Mouse (Mus musculus): ENCODE measurements around the gene Smim5. TPM values are rescaled to one million over a fixed set of nuclear protein-coding genes. Genes with fewer than 3 reads are reported as not detected.

Gene Smim5
- polyA plus RNA-seq, 1 experiment, result 49.4 TPM

GRCm38 (mm10) chr11:115898446-115898845 lies 1.3 kb upstream of the Smim5 start:
- Histone ChIP-seq H3ac (ENCODE audit: control insufficient read depth, insufficient read length) (no peak overlapping the region), H3K36me3 (ENCODE audit: control insufficient read depth, insufficient read depth) (no peaks in the 10 kb centered on the region), H3K4me2 (ENCODE audit: low read depth) (no peak overlapping the region)

DNA sequence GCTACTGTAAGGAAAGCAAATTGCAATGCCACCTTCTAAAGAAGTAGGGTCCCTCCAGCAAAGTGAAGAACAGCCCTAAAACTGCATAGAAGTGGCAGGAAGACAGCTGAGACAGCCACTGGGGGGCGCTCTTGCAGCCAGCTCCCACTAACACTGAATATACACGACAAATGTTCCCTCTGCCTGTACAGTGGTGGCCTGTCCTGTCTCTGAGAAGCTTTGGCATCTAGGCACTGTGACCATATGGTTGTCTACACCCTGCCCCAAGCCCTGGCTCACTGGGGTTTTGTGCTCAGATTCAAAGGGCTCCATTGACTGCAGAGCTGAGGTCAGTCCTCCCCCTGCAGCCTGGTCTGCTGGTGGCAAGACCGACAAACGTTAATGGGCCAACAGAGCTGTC lies 880 bp upstream of the Smim5 start:
- TF ChIP-seq MYOD1 (IDR thresholded peaks at IDR 0.05; ENCODE audit: control insufficient read depth in 1 of 3, insufficient read length in 2 of 3, low read depth in 2 of 3) (peak in 1 of 3 experiments; percentile 9), CEBPB (IDR thresholded peaks at IDR 0.05; ENCODE audit: insufficient read depth, poor library complexity, severe bottlenecking) (no peak)
- no peaks in the 10 kb centered on the region for H3K27me3 ChIP-seq (ENCODE audit: control insufficient read depth, insufficient read depth, insufficient read length)

More at GRCm38 (mm10) chr11:115898446-115898845, 1.3 kb upstream of the Smim5 start:
- no peak overlapping the region for H3K4me3 ChIP-seq
- H3K27me3 ChIP-seq (ENCODE audit: control insufficient read depth, insufficient read depth, insufficient read length), result no peaks in the 10 kb centered on the region
- H3K79me2 ChIP-seq (ENCODE audit: control insufficient read depth, insufficient read depth), result no peaks in the 10 kb centered on the region
- no peak for TF ChIP-seq SRF (IDR thresholded peaks at IDR 0.05; ENCODE audit: control insufficient read depth, insufficient read length, low read depth)
- TF ChIP-seq MAX (IDR thresholded peaks at IDR 0.05; ENCODE audit: low read depth), result no peak
- no peak for TF ChIP-seq MYOD1 (IDR thresholded peaks at IDR 0.05; ENCODE audit: control insufficient read depth in 1 of 3, insufficient read length in 2 of 3, low read depth in 2 of 3)
- TF ChIP-seq TCF3 (IDR thresholded peaks at IDR 0.05; ENCODE audit: insufficient read length, low read depth), result no peak
- no peak for TF ChIP-seq CEBPB (IDR thresholded peaks at IDR 0.05; ENCODE audit: insufficient read depth, poor library complexity, severe bottlenecking)
- TF ChIP-seq MYOG (IDR thresholded peaks at IDR 0.05; ENCODE audit: control insufficient read depth in 1 of 3, insufficient read depth in 1 of 3, insufficient read length in 2 of 3, low read depth in 2 of 3), result no peak
- TF ChIP-seq USF1 (IDR thresholded peaks at IDR 0.05; ENCODE audit: low read depth), result no peak
- no peak for TF ChIP-seq TCF12 (IDR thresholded peaks at IDR 0.05; ENCODE audit: insufficient read depth, poor library complexity, severe bottlenecking)
- no peak for TF ChIP-seq POLR2A (IDR thresholded peaks at IDR 0.05; ENCODE audit: insufficient read length, low read depth)
- TF ChIP-seq E2F4 (IDR thresholded peaks at IDR 0.05; ENCODE audit: insufficient read depth), result no peak
- no peak for TF ChIP-seq REST (IDR thresholded peaks at IDR 0.05; ENCODE audit: insufficient read depth, insufficient read length)
- TF ChIP-seq POLR2AphosphoS2 (IDR thresholded peaks at IDR 0.05; ENCODE audit: insufficient read length, low read depth), result no peak

DNA sequence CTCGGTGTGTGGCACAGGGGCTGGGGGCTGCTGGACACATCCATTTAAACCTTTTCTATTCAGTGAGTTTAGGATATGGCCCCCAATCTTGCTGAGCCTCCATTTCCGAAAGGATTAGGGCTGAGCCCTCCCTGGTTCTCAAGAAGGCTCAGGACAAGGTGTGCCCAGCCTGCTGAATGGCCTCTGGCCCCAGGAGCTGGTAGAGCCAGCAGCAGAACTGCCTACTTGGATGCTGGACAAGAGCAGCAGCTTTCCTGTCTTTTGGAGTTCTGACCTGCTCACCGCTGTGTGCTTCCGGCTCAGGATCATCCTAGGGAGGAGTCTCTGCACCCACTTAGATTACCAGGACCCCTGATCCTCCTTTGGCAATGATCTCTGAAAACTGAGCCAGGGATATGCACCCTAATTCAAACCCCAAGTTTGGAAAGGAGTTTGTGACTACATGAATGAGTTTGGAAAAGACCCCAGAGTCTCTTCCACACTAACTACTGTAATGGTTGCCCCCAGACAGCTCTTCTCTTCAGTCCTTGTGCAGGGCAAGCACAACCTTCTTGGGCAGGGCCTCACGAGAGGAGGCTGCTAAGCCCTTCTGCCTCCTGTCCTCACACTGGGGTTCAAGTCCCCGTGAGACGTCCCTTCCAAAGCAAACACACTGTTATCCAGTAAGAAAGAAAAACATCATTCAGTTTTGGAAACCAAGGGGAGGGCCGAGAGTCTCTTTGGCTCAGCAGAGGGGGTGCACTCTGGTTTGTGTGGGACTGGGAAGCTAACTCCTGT lies 983 bp downstream of the Smim5 start:
- H3K4me2 ChIP-seq (ENCODE audit: low read depth), result peak overlapping the region; percentile 76
- H3ac ChIP-seq (ENCODE audit: control insufficient read depth, insufficient read length), result no peak overlapping the region
- TF ChIP-seq POLR2A (IDR thresholded peaks at IDR 0.05; ENCODE audit: insufficient read length, low read depth) (no peak), SRF (IDR thresholded peaks at IDR 0.05; ENCODE audit: control insufficient read depth, insufficient read length, low read depth) (peak; percentile 17)
- H3K36me3 ChIP-seq (ENCODE audit: control insufficient read depth, insufficient read depth), result no peaks in the 10 kb centered on the region
- peak overlapping the region; percentile 29 for H3K4me3 ChIP-seq
- no peaks in the 10 kb centered on the region for H3K27me3 ChIP-seq (ENCODE audit: control insufficient read depth, insufficient read depth, insufficient read length)
- no peaks in the 10 kb centered on the region for H3K79me2 ChIP-seq (ENCODE audit: control insufficient read depth, insufficient read depth)

More for the DNA sequence above, 880 bp upstream of the Smim5 start:
- H3K79me2 ChIP-seq (ENCODE audit: control insufficient read depth, insufficient read depth), result no peaks in the 10 kb centered on the region
- peak overlapping the region; percentile 76 for H3K4me2 ChIP-seq (ENCODE audit: low read depth)
- H3K36me3 ChIP-seq (ENCODE audit: control insufficient read depth, insufficient read depth), result no peaks in the 10 kb centered on the region
- no peak overlapping the region for H3K4me3 ChIP-seq
- no peak overlapping the region for H3ac ChIP-seq (ENCODE audit: control insufficient read depth, insufficient read length)

GRCm38 (mm10) chr11:115901338-115902161 lies 1.8 kb downstream of the Smim5 start:
- H3K27me3 ChIP-seq (ENCODE audit: control insufficient read depth, insufficient read depth, insufficient read length), result no peaks in the 10 kb centered on the region
- H3K4me2 ChIP-seq (ENCODE audit: low read depth), result peak overlapping the region; percentile 76
- no peak overlapping the region for H3ac ChIP-seq (ENCODE audit: control insufficient read depth, insufficient read length)
- H3K79me2 ChIP-seq (ENCODE audit: control insufficient read depth, insufficient read depth), result no peaks in the 10 kb centered on the region
- no peak for TF ChIP-seq USF1 (IDR thresholded peaks at IDR 0.05; ENCODE audit: low read depth)
- TF ChIP-seq POLR2AphosphoS2 (IDR thresholded peaks at IDR 0.05; ENCODE audit: insufficient read length, low read depth), result peak; percentile 17
- H3K36me3 ChIP-seq (ENCODE audit: control insufficient read depth, insufficient read depth), result no peaks in the 10 kb centered on the region
- H3K4me3 ChIP-seq, result peak overlapping the region; percentile 29

DNA sequence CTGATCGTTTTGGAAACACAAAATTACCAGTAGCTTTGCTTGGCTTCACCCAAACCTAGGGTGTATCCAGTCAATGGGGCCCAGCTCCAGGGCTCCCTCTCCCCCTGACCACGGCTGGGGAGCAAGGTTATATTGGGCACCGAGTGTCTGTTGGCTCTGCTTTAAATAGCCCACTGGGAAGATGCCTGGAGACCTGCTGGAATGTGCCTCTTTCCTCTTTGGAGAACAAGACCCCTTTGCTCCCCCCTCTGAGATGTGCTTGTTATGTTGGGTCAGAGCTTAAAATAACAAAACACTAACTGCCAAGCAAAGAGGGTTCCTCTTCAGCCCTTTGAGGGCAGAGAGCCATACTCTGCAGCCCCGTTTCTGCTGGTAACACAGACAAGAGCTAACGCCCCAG lies 2.4 kb downstream of the Smim5 start:
- Histone ChIP-seq H3K4me3 (peak overlapping the region; percentile 29), H3K36me3 (ENCODE audit: control insufficient read depth, insufficient read depth) (no peaks in the 10 kb centered on the region)

More for the DNA sequence above, 2.4 kb downstream of the Smim5 start:
- no peaks in the 10 kb centered on the region for H3K79me2 ChIP-seq (ENCODE audit: control insufficient read depth, insufficient read depth)
- no peak for TF ChIP-seq TCF3 (IDR thresholded peaks at IDR 0.05; ENCODE audit: insufficient read length, low read depth)
- TF ChIP-seq MYOD1 (IDR thresholded peaks at IDR 0.05; ENCODE audit: control insufficient read depth in 1 of 3, insufficient read length in 2 of 3, low read depth in 2 of 3), result no peak
- no peak for TF ChIP-seq SRF (IDR thresholded peaks at IDR 0.05; ENCODE audit: control insufficient read depth, insufficient read length, low read depth)
- TF ChIP-seq CEBPB (IDR thresholded peaks at IDR 0.05; ENCODE audit: insufficient read depth, poor library complexity, severe bottlenecking), result no peak
- TF ChIP-seq REST (IDR thresholded peaks at IDR 0.05; ENCODE audit: insufficient read depth, insufficient read length), result no peak
- no peak for TF ChIP-seq USF1 (IDR thresholded peaks at IDR 0.05; ENCODE audit: low read depth)
- no peak for TF ChIP-seq MAX (IDR thresholded peaks at IDR 0.05; ENCODE audit: low read depth)
- no peak for TF ChIP-seq MYOG (IDR thresholded peaks at IDR 0.05; ENCODE audit: control insufficient read depth in 1 of 3, insufficient read depth in 1 of 3, insufficient read length in 2 of 3, low read depth in 2 of 3)
- no peak for TF ChIP-seq POLR2A (IDR thresholded peaks at IDR 0.05; ENCODE audit: insufficient read length, low read depth)
- no peak for TF ChIP-seq POLR2AphosphoS2 (IDR thresholded peaks at IDR 0.05; ENCODE audit: insufficient read length, low read depth)
- no peak for TF ChIP-seq TCF12 (IDR thresholded peaks at IDR 0.05; ENCODE audit: insufficient read depth, poor library complexity, severe bottlenecking)
- no peak for TF ChIP-seq E2F4 (IDR thresholded peaks at IDR 0.05; ENCODE audit: insufficient read depth)
- peak overlapping the region; percentile 76 for H3K4me2 ChIP-seq (ENCODE audit: low read depth)
- no peak overlapping the region for H3ac ChIP-seq (ENCODE audit: control insufficient read depth, insufficient read length)
- no peaks in the 10 kb centered on the region for H3K27me3 ChIP-seq (ENCODE audit: control insufficient read depth, insufficient read depth, insufficient read length)
